Mouse (Mus musculus) heart, postnatal 0 days (tissue): ENCODE results near the gene Vtcn1.

ENCODE experiments used
- CTCF ChIP-seq: IDR thresholded peaks from 2 replicates; pipeline ENCODE4 v1.5.1; 2016; ENCODE audit warnings: antibody characterized with exemption, control low read depth, low read depth
- EP300 ChIP-seq: IDR thresholded peaks from 2 replicates; pipeline ENCODE4 v1.6.1; 2016; ENCODE audit warnings: antibody characterized with exemption, low read depth

- TF ChIP-seq CTCF (peak; percentile 68), EP300 (no peak)
These were observed 91.6 kb downstream of the Vtcn1 start for GRCm38 (mm10) chr3:100916844-100917243.
